Mouse (Mus musculus): Measurements from ENCODE around the gene Gzmm.
A peak's percentile ranks its signal among the peaks of the same experiment; 100 is the strongest.

Gzmm gene

DNA sequence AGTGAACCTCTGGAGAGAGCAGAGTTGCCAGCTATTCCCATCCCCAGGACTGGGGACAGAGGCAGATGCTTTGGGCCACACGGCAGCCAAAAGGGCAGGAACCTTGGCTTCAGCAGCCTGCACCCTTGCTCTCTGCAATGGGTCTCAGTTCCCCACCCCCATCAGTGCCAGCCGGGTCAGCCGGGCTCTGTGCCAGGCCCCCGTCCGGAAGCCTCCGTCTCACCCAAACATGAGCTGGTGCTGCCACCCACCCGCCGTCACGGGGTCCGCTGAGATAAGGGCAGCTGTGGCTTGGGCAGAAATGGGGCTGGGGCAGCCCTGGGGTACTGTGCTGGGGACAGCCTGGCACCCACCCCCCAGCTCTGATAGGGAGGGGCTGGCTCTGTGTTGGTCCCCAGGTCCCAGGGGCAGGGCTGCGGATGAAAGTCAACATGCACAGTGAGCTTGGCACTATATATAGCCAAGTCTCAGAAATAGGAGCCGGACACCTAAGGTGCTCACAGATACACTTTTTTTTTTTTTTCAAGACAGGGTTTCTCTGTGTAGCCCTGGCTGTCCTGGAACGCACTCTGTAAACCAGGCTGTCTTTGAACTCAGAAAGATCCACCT is 40.6 kb downstream of the Gzmm start:
- no peak for DNase-seq

DNA sequence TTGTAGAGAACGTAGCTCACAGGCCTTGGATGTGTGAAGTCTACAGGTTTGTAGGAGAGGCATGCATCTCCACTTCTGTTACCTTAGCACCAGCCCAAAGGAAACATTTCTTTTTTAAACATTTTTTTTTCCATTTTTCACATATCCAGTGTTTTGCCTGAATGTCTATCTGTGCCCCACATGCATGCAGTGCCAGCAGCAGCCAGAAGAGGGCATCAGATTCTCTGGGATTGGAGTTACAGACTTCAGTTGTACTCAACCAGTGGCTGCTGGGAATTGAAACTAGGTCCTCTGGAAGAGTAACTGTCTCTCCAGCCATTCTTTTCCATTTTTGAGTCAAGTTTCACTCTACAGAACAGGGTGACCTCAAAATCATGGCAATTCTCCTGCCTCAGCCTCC is 43.7 kb downstream of the Gzmm start:
- peak; percentile 28 to 70 for DNase-seq

DNA sequence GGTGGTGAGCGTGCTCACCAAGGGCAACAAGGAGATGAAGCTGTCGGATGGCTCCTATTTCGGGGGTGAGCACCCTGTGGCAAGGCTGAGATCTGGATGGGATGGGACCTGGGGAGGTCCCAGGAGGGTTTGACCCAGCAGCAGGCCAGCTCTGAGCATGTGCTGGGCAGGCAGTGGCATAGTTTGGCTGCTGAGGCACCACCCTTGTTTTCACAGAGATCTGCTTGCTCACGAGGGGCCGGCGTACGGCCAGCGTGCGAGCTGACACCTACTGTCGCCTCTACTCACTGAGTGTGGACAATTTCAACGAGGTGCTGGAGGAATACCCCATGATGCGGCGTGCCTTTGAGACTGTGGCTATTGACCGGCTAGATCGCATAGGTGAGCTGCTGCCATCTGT is 45.0 kb downstream of the Gzmm start:
- DNase-seq = no peak

DNA sequence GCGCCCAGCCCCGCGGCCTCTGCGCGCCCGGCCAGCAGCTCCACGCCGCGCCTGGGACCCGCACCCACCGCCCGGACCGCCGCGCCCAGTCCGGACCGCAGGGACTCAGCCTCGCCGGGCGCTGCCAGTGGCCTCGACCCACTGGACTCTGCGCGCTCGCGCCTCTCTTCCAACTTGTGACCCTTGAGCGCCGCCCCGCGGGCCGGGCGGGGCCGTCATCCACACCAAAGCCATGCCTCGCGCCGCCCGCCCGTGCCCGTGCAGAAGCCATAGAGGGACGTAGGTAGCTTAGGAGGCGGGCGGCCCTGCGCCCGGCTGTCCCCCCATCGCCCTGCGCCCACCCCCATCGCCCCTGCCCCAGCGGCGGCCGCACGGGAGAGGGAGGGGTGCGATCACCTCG is 46.5 kb downstream of the Gzmm start:
- DNase-seq = peak in 1 of 2 experiments; percentile 39

DNA sequence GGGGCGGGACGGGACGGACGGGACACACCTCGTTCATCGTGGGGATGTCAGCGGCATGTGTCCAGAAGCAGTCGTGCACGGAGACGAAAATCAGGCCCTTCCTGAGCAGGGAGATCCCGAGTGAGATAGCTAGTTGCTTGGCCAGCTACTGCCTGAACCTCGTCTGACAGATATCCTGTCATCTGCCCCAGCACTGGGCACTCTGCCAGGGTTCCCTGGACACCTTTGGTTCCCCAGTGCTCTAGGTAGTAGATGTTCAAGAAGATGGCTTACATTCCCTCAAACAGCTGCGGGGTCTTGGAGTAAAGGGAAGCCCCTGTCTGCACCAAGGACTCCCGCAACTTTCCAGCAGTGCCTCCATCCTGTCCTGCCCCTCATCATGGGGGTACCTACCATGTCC is 47.9 kb downstream of the Gzmm start:
- peak in 1 of 2 experiments; percentile 65 for DNase-seq

DNA sequence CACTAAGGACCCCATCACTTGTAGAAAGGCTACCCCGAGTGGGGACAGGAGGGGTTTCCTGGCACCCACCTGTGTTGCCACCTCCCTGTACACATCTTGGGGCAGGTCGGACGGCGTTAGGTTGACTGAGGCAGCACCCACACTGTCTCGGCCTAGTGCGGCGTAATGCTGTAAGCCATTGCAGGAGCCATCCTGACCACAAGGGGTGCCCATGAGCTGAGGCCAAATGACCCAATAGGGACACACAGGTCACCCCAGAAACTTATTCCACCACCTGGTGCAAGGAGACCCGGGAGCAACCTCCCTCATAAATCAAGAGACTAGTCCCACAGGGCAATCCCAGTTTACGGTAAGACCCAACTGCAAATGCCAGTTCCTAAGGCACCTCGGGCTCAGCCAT is 49.4 kb downstream of the Gzmm start:
- peak in 1 of 2 experiments; percentile 66 for DNase-seq

DNA sequence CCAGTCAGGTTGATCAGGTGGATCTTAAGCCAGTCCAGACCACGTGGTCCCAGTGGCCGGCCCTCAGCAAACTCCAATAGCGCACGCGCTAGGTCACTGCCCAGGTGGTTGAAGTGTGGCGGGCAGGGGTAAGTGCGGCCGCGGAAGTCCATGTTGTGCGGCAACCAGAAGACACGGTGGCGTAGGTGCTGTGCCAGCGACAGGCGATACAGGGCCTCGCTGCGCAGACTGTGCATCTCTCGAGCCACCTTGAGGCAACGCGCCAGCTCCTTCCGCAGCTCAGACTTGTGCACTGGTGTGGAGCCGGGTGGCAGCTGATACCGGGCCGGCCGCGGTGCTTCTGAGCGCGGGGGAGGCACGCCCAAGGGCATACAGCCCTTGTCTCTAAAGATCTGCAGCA is 50.4 kb downstream of the Gzmm start:
- DNase-seq = no peak

DNA sequence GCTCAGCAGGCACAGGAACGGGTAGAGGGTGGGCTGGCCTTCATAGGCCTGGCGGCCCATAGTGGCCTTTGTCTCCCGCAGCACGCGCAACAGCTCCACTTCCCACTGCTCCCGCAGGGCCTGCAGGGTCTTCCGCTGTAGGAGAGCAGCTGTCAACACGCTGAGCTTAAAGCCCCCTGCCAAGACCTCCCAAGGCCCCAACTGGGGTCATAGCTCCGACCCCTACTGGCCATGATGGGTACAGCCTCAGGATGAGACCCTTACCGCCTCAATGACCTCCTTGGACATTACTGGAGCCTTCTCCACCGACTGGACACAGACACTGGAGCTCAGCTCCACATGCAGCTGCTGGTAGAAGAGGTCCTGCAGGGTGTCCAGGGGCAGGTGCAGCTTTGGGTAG is 52.0 kb downstream of the Gzmm start:
- DNase-seq = no peak

DNA sequence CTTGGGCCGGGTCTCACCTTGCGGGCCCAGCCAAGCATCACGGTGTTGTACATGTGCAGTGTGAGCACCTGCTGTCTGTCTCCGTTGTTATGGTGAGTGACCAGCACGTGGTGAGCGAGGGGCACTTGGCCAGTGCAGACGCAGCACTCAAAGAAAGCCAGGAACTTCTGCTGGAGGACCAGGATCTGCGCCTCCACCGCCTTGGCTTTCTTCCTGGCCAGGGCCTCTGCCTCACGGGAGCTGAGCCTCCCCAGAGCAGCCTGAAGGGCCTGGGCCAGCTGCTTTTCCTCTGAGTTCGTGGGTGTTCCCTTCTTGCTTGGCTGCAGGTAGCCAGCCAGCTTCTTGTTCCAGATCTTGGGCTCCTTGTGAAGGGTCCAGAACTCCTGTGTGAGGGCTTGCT is 54.3 kb downstream of the Gzmm start:
- DNase-seq = no peak

DNA sequence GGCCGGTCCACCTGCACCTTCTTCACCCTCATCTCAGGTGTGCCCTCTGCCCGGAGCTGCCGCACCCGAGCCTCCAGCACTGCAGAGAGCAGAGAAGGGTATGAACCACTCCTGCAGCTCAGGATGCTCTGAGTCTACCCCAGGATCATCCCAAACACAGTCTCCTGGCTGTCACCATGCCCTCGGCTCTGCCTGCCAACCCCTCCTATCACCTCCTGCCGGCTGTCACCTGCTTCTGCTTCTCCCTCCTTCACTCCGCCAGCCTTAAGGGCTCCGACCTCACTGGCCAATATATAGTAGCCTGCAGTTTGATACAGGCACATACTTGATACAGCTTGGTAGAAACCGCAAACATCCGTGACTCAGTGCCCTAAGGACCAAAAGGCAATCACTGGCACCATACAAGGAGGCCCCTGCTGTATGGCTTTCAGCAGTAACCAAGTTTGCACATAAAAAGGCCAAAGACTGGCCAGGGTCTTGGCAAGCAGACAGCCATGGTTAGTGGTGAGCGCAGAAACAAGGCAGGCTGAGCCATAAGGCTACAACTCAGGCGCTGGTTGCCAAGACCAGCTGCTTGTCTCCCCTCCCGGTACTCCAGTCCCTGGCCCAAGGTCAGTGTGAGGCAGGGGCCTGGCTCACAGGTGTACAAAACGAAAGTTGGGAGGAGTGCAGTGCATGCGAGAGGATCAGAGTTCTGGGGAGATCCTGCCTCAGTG is 55.0 kb downstream of the Gzmm start:
- no peak for DNase-seq

Measured in kidney, postnatal 36 days (tissue).